Mouse (Mus musculus) CH12.LX (cell line): ENCODE measurements around the gene Mical3. TPM values are rescaled to one million over a fixed set of nuclear protein-coding genes. Genes with fewer than 3 reads are reported as not detected.

Experiments
- DNase-seq: peaks from one replicate; pipeline ENCODE4 v3.0.0-alpha.2; 2013; ENCODE audit errors: extremely low read depth
- H3K27ac ChIP-seq: 2 replicates; pipeline ENCODE4 v1.5.1; 2012; ENCODE audit warnings: low read depth, mild to moderate bottlenecking, control low read depth, moderate library complexity; ENCODE audit not compliant: insufficient read depth
- H3K27me3 ChIP-seq: replicated peaks from 2 replicates; pipeline ENCODE3; 2012; ENCODE audit warnings: inconsistent platforms
- H3K36me3 ChIP-seq, 2 experiments: replicated peaks in 1 of 2; 2 replicates each; pipeline versions ENCODE3 to v1.6.1; 2012; ENCODE audit warnings: inconsistent platforms in 1 of 2, low read length in 1 of 2, mild to moderate bottlenecking in 1 of 2, mixed read lengths in 1 of 2, moderate library complexity in 1 of 2; ENCODE audit not compliant: control insufficient read depth in 1 of 2, insufficient read depth in 1 of 2
- H3K4me1 ChIP-seq, 2 experiments: 2 replicates each; pipeline ENCODE4 v1.6.1; 2012; ENCODE audit warnings: inconsistent platforms in 1 of 2, moderate library complexity in 1 of 2; ENCODE audit not compliant: insufficient read depth in 2 of 2, control insufficient read depth in 1 of 2
- H3K4me2 ChIP-seq: 2 replicates; pipeline ENCODE4 v1.6.1; 2012; ENCODE audit warnings: low read depth, mild to moderate bottlenecking, control low read depth; ENCODE audit not compliant: poor library complexity, insufficient read depth, severe bottlenecking
- H3K4me3 ChIP-seq, 3 experiments: fragments of 150-350 bp in 1 of 3; sonication (generic) in 1 of 3; replicated peaks in 1 of 3; 2 replicates each; pipeline versions ENCODE3 to v1.5.1; 2011 to 2012; ENCODE audit warnings: low read depth in 2 of 3, low read length in 2 of 3, mild to moderate bottlenecking in 2 of 3, moderate library complexity in 2 of 3, control low read depth in 1 of 3, improper control_type of control experiment in 1 of 3, inconsistent platforms in 1 of 3, mixed read lengths in 1 of 3; ENCODE audit not compliant: poor library complexity in 1 of 3
- H3K79me2 ChIP-seq: replicated peaks from 2 replicates; pipeline ENCODE4 v1.6.1; 2012; ENCODE audit warnings: mild to moderate bottlenecking, moderate library complexity; ENCODE audit not compliant: control insufficient read depth, poor library complexity, insufficient read depth, severe bottlenecking; ENCODE audit errors: extremely low read depth
- H3K9ac ChIP-seq: 2 replicates; pipeline ENCODE4 v1.6.1; 2012; ENCODE audit warnings: low read depth, mild to moderate bottlenecking, control low read depth, moderate library complexity; ENCODE audit not compliant: insufficient read depth
- H3K9me3 ChIP-seq: replicated peaks from 2 replicates; pipeline ENCODE3; 2012; ENCODE audit warnings: low read length, inconsistent platforms, mixed read lengths
- CHD1 ChIP-seq: IDR thresholded peaks from 2 replicates; pipeline ENCODE4 v1.6.1; 2012; ENCODE audit warnings: low read depth, low read length, improper control_type of control experiment, inconsistent platforms
- CHD2 ChIP-seq: IDR thresholded peaks from 2 replicates; pipeline ENCODE4 v1.6.1; 2011; ENCODE audit warnings: low read length, improper control_type of control experiment
- ELF1 ChIP-seq: IDR thresholded peaks from 2 replicates; pipeline ENCODE4 v1.6.1; 2014; ENCODE audit warnings: low read depth, mild to moderate bottlenecking, inconsistent platforms, low read length, improper control_type of control experiment
- ETS1 ChIP-seq: conservative IDR thresholded peaks from 2 replicates; pipeline ENCODE4 v1.6.1; 2012; ENCODE audit warnings: low read depth, mild to moderate bottlenecking, inconsistent platforms, low read length, improper control_type of control experiment, moderate library complexity
- GABPA ChIP-seq: IDR thresholded peaks from 2 replicates; pipeline ENCODE4 v1.6.1; 2012; ENCODE audit warnings: low read depth, low read length, improper control_type of control experiment, inconsistent platforms; ENCODE audit not compliant: insufficient replicate concordance
- HCFC1 ChIP-seq: IDR thresholded peaks from 2 replicates; pipeline ENCODE4 v1.6.1; 2012; ENCODE audit warnings: low read depth, mild to moderate bottlenecking, inconsistent platforms, low read length, improper control_type of control experiment
- JUN ChIP-seq: IDR thresholded peaks from 2 replicates; pipeline ENCODE4 v1.6.1; 2011; ENCODE audit warnings: low read depth, mild to moderate bottlenecking, low read length, improper control_type of control experiment, moderate library complexity; ENCODE audit not compliant: insufficient read depth
- KAT2A ChIP-seq: IDR thresholded peaks from 2 replicates; pipeline ENCODE4 v1.6.1; 2012; ENCODE audit warnings: low read length, improper control_type of control experiment, inconsistent platforms; ENCODE audit not compliant: insufficient replicate concordance
- MAZ ChIP-seq: IDR thresholded peaks from 2 replicates; pipeline ENCODE4 v1.6.1; 2012; ENCODE audit warnings: low read depth, mild to moderate bottlenecking, inconsistent platforms, low read length, improper control_type of control experiment, moderate library complexity
- MEF2A ChIP-seq: IDR thresholded peaks from 2 replicates; pipeline ENCODE4 v1.6.1; 2014; ENCODE audit warnings: low read depth, mild to moderate bottlenecking, inconsistent platforms, low read length, improper control_type of control experiment, borderline replicate concordance
- MXI1 ChIP-seq: IDR thresholded peaks from 2 replicates; pipeline ENCODE4 v1.6.1; 2011; ENCODE audit warnings: mild to moderate bottlenecking, low read depth, low read length, improper control_type of control experiment
- NRF1 ChIP-seq: IDR thresholded peaks from 2 replicates; pipeline ENCODE4 v1.6.1; 2014; ENCODE audit warnings: low read depth, mild to moderate bottlenecking, inconsistent platforms, low read length, improper control_type of control experiment, moderate library complexity
- PAX5 ChIP-seq: IDR thresholded peaks from 2 replicates; pipeline ENCODE4 v1.6.1; 2012; ENCODE audit warnings: low read length, inconsistent platforms, mixed read lengths
- POLR2A ChIP-seq: IDR thresholded peaks from 2 replicates; pipeline ENCODE4 v1.6.1; 2011; ENCODE audit warnings: low read depth, mild to moderate bottlenecking, improper control_type of control experiment, low read length
- TBP ChIP-seq: conservative IDR thresholded peaks from 2 replicates; pipeline ENCODE4 v1.6.1; 2011; ENCODE audit warnings: low read depth, low read length, improper control_type of control experiment
- UBTF ChIP-seq: IDR thresholded peaks from 2 replicates; pipeline ENCODE4 v1.6.1; 2012; ENCODE audit warnings: low read depth, mild to moderate bottlenecking, inconsistent platforms, low read length, improper control_type of control experiment, moderate library complexity
- USF1 ChIP-seq: IDR thresholded peaks from 2 replicates; pipeline ENCODE4 v1.6.1; 2014; ENCODE audit warnings: low read depth, mild to moderate bottlenecking, inconsistent platforms, low read length, improper control_type of control experiment
- USF2 ChIP-seq: conservative IDR thresholded peaks from 2 replicates; pipeline ENCODE4 v1.6.1; 2011; ENCODE audit warnings: low read depth, low read length, improper control_type of control experiment
- dilution Hi-C: fragments of 300-500 bp; cut with MboI; formaldehyde crosslinking; loops from 2 replicates; pipeline ENCODE4 v1.14.3; 2020; ENCODE audit warnings: low sequenced_read_pairs; ENCODE audit not compliant: extremely low pct_unique_long_range_greater_than_20kb, extremely low pct_ligation_motif_present
- in situ Hi-C: fragments of 300-500 bp; cut with MboI; formaldehyde crosslinking; loops from 3 replicates; pipeline ENCODE4 v1.14.3; 2019; ENCODE audit warnings: low sequenced_read_pairs, low pct_ligation_motif_present, low pct_unique_long_range_greater_than_20kb, mixed read lengths
- polyA plus RNA-seq: library from polyadenylated mRNA; unstranded; fragments of >175 nt; gene quantifications from 2 replicates; pipeline ENCODE4 v1.2.1, GENCODE M21; 2012; ENCODE audit warnings: low read depth; ENCODE audit not compliant: insufficient read length
- total RNA-seq, 2 experiments: library from RNA; depleted of rRNA; stranded (reverse); fragments of 300-350 nt in 1 of 2; fragments of >200 nt in 1 of 2; gene quantifications; 2 replicates each; pipeline ENCODE4 v1.2.3; 2012 to 2014

Gene Mical3
- total and polyA plus RNA-seq, 3 experiments = 10.2 to 56.3 (median 26.8) TPM

- no peaks in the 10 kb centered on the region for H3K9me3 ChIP-seq
- H3K27ac ChIP-seq = no peak overlapping the region
- H3K4me1 ChIP-seq = peaks cover 11 to 31% of the 10 kb centered on the region in 2 experiments
- no peaks in the 10 kb centered on the region for H3K79me2 ChIP-seq
- no peak overlapping the region for H3K4me2 ChIP-seq
- no peak overlapping the region for H3K4me3 ChIP-seq
- in situ Hi-C loops = loop anchor here (5.0 kb wide), 3 partner anchors 44 to 274 kb away; partner anchors contain the start of gene Mical3
- no peak overlapping the region for H3K9ac ChIP-seq
- peaks cover 4% of the 10 kb centered on the region for H3K27me3 ChIP-seq
- no peak for DNase-seq
- TF ChIP-seq MAZ (no peak), HCFC1 (no peak), JUN (no peak), CHD1 (no peak), KAT2A (no peak), USF2 (no peak), UBTF (no peak), GABPA (no peak), ELF1 (no peak), NRF1 (no peak), CHD2 (no peak), MEF2A (no peak), PAX5 (no peak), TBP (no peak), USF1 (no peak), ETS1 (no peak), MXI1 (no peak)
- dilution Hi-C loops = no loop called here
- no peaks in the 10 kb centered on the region for H3K36me3 ChIP-seq
These were observed 45.9 kb upstream of the Mical3 start for GRCm38 (mm10) chr6:121176731-121177098.

- Histone ChIP-seq H3K36me3 (no peaks in the 10 kb centered on the region), H3K79me2 (no peaks in the 10 kb centered on the region), H3K27me3 (peaks cover 2% of the 10 kb centered on the region), H3K4me3 (no peak overlapping the region), H3K9me3 (no peaks in the 10 kb centered on the region), H3K4me2 (no peak overlapping the region), H3K27ac (no peak overlapping the region), H3K9ac (no peak overlapping the region), H3K4me1 (peaks cover 11 to 31% of the 10 kb centered on the region in 2 experiments)
- no peak for DNase-seq
- dilution Hi-C loops (no loop called here), in situ Hi-C loops (loop anchor here (5.0 kb wide), 3 partner anchors 44 to 274 kb away; partner anchors contain the start of gene Mical3)
- TF ChIP-seq POLR2A (no peak), CHD2 (peak; percentile 56)
These were observed 45.4 kb upstream of the Mical3 start for GRCm38 (mm10) chr6:121176011-121176730.
